Mouse (Mus musculus): ENCODE data around the gene Tpi1. TPM values are rescaled to one million over a fixed set of nuclear protein-coding genes. Genes with fewer than 3 reads are reported as not detected.

Tpi1 gene
- polyA plus RNA-seq, 1 experiment from 2014 or later, result 393 TPM

DNA sequence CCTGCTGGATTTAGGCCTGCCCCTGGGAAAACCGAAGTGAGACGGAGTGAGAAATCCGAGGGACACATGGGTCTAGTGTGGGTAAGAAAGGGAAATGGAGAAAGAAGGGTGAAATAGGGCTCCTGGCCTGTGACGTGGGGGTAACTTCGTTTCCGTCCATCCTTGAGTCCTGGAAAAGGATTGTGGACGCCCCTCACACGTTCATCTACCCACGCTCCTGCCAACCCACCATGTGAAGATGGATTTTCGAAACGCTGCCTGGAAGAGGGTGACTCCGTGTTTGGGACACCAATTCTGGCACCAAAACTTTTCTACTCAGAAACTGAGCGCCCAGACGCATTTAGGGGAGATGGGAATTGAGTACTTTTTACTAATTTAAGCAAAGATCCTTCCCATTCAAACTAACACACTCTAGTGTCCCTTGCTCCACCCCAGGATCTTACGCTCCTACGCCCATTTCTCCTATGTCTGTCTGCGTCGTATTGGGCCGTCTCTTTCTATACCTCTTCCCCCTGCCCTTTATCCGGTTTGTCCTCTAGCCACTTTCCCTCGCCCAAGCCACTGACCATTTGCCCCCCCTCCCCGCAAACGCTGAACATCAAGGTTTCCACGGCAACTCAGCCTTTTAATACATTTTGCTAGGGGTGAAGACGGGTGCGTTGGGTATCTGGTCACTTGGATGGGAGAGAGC is 43.9 kb upstream of the Tpi1 start:
- H3K4me3 ChIP-seq (ENCODE audit: low read depth, low read length), result peak overlapping the region; percentile 71
- 21% methylated on average over 26 of the region's 26 CpGs for WGBS
- ATAC-seq (ENCODE audit: low read depth), result no peak
- peak overlapping the region; percentile 95; the same call in 1 of the 2 replicates for H3K9ac ChIP-seq (replicated peaks; ENCODE audit: low read depth, low read length)
- H3K27me3 ChIP-seq (ENCODE audit: control insufficient read depth, insufficient read depth, low read length), result no peaks in the 10 kb centered on the region
- no peaks in the 10 kb centered on the region for H3K36me3 ChIP-seq (ENCODE audit: control insufficient read depth, insufficient read depth, low read length)
- peaks cover 44% of the 10 kb centered on the region for H3K4me1 ChIP-seq (ENCODE audit: control insufficient read depth, insufficient read depth, low read length)
- H3K9me3 ChIP-seq (ENCODE audit: control insufficient read depth, low read length), result no peaks in the 10 kb centered on the region
- H3K27ac ChIP-seq (ENCODE audit: low read depth, low read length), result peak overlapping the region; percentile 99
- peak overlapping the region; percentile 76 for H3K4me2 ChIP-seq (ENCODE audit: low read depth, low read length)

- WGBS, result under 1% methylated on average over 86 of the region's 86 CpGs
- no peaks in the 10 kb centered on the region for H3K9me3 ChIP-seq (ENCODE audit: control insufficient read depth, low read length)
- peak within 1 kb of the TSS; percentile 76 for H3K4me2 ChIP-seq (ENCODE audit: low read depth, low read length)
- H3K27ac ChIP-seq (ENCODE audit: low read depth, low read length), result peak within 1 kb of the TSS; percentile 99
- H3K4me1 ChIP-seq (ENCODE audit: control insufficient read depth, insufficient read depth, low read length), result peaks cover 37% of the 10 kb centered on the region
- H3K4me3 ChIP-seq (ENCODE audit: low read depth, low read length), result peak within 1 kb of the TSS; percentile 71
- peak within 1 kb of the TSS; percentile 95 for H3K9ac ChIP-seq (replicated peaks; ENCODE audit: low read depth, low read length)
- H3K36me3 ChIP-seq (ENCODE audit: control insufficient read depth, insufficient read depth, low read length), result 0 out of 2 replicates have a peak, but pooled peaks cover 3% of the 10 kb centered on the region
- peak; percentile 90 for ATAC-seq (ENCODE audit: low read depth)
- H3K27me3 ChIP-seq (ENCODE audit: control insufficient read depth, insufficient read depth, low read length), result no peaks in the 10 kb centered on the region
Measured at GRCm38 (mm10) chr6:124856916-124857839, 43.1 kb upstream of the Tpi1 start, which contains the start of gene P3h3. TSS of gene P3h3 (minus strand) at chr6:124857752.

GRCm38 (mm10) chr6:124856321-124856720 is 42.2 kb upstream of the Tpi1 start:
- WGBS, result 6% methylated on average over 13 of the region's 14 CpGs

GRCm38 (mm10) chr6:124854647-124855046 is 40.6 kb upstream of the Tpi1 start:
- H3K27ac ChIP-seq (ENCODE audit: low read depth, low read length), result no peak overlapping the region
- no peaks in the 10 kb centered on the region for H3K9me3 ChIP-seq (ENCODE audit: control insufficient read depth, low read length)
- no peak overlapping the region for H3K4me3 ChIP-seq (ENCODE audit: low read depth, low read length)
- no peak overlapping the region for H3K4me2 ChIP-seq (ENCODE audit: low read depth, low read length)
- H3K9ac ChIP-seq (replicated peaks; ENCODE audit: low read depth, low read length), result no peak overlapping the region
- WGBS, result 82% methylated on average over 12 of the region's 12 CpGs
- H3K4me1 ChIP-seq (ENCODE audit: control insufficient read depth, insufficient read depth, low read length), result peaks cover 12% of the 10 kb centered on the region; the same call in 1 of the 2 replicates
- no peaks in the 10 kb centered on the region for H3K27me3 ChIP-seq (ENCODE audit: control insufficient read depth, insufficient read depth, low read length)
- no peak for ATAC-seq (ENCODE audit: low read depth)
- 0 out of 2 replicates have a peak, but pooled peaks cover 4% of the 10 kb centered on the region for H3K36me3 ChIP-seq (ENCODE audit: control insufficient read depth, insufficient read depth, low read length)

More at GRCm38 (mm10) chr6:124856321-124856720, 42.2 kb upstream of the Tpi1 start:
- Histone ChIP-seq H3K9ac (replicated peaks; ENCODE audit: low read depth, low read length) (peak overlapping the region; percentile 95), H3K4me1 (ENCODE audit: control insufficient read depth, insufficient read depth, low read length) (peaks cover 29% of the 10 kb centered on the region), H3K4me2 (ENCODE audit: low read depth, low read length) (peak overlapping the region; percentile 76), H3K27ac (ENCODE audit: low read depth, low read length) (peak overlapping the region; percentile 99), H3K36me3 (ENCODE audit: control insufficient read depth, insufficient read depth, low read length) (0 out of 2 replicates have a peak, but pooled peaks cover 4% of the 10 kb centered on the region), H3K27me3 (ENCODE audit: control insufficient read depth, insufficient read depth, low read length) (no peaks in the 10 kb centered on the region), H3K9me3 (ENCODE audit: control insufficient read depth, low read length) (no peaks in the 10 kb centered on the region), H3K4me3 (ENCODE audit: low read depth, low read length) (peak overlapping the region; percentile 71)
- ATAC-seq (ENCODE audit: low read depth), result peak; percentile 81

DNA sequence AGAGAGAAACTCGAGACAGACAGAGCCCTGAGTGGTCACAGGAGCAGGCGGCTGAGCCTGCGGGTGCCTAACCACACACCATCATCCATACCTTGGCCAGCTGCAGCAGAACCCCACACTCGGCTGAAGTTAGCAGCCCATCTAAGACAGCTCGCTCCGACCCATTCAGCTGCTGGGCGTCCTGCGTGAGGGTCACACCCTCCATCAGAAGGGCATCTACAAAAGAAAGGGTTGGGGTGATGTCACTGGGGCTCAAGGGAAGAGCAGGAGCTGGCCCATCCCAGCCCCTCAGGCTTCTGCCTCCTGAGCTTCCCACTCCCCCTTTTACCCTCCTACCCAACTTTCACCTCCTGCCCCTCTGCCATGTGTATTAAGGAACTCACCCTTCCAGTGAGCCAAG is 36.4 kb upstream of the Tpi1 start:
- ATAC-seq (ENCODE audit: low read depth), result no peak
- no peak overlapping the region for H3K9ac ChIP-seq (replicated peaks; ENCODE audit: low read depth, low read length)
- H3K36me3 ChIP-seq (ENCODE audit: control insufficient read depth, insufficient read depth, low read length), result peaks cover 8% of the 10 kb centered on the region; the same call in 1 of the 2 replicates
- 45% methylated on average over 6 of the region's 8 CpGs for WGBS
- no peak overlapping the region for H3K4me2 ChIP-seq (ENCODE audit: low read depth, low read length)
- H3K9me3 ChIP-seq (ENCODE audit: control insufficient read depth, low read length), result no peaks in the 10 kb centered on the region
- H3K27ac ChIP-seq (ENCODE audit: low read depth, low read length), result no peak overlapping the region
- no peak overlapping the region for H3K4me3 ChIP-seq (ENCODE audit: low read depth, low read length)
- H3K27me3 ChIP-seq (ENCODE audit: control insufficient read depth, insufficient read depth, low read length), result no peaks in the 10 kb centered on the region
- no peaks in the 10 kb centered on the region for H3K4me1 ChIP-seq (ENCODE audit: control insufficient read depth, insufficient read depth, low read length)

- Histone ChIP-seq H3K27ac (ENCODE audit: low read depth, low read length) (peak overlapping the region; percentile 52; the same call in 1 of the 2 replicates), H3K36me3 (ENCODE audit: control insufficient read depth, insufficient read depth, low read length) (peaks cover 10% of the 10 kb centered on the region; the same call in 1 of the 2 replicates), H3K9ac (replicated peaks; ENCODE audit: low read depth, low read length) (no peak overlapping the region), H3K27me3 (ENCODE audit: control insufficient read depth, insufficient read depth, low read length) (no peaks in the 10 kb centered on the region), H3K9me3 (ENCODE audit: control insufficient read depth, low read length) (no peaks in the 10 kb centered on the region), H3K4me1 (ENCODE audit: control insufficient read depth, insufficient read depth, low read length) (no peaks in the 10 kb centered on the region), H3K4me3 (ENCODE audit: low read depth, low read length) (no peak overlapping the region), H3K4me2 (ENCODE audit: low read depth, low read length) (no peak overlapping the region; the same call in 1 of the 2 replicates)
- 4% methylated on average over 9 of the region's 9 CpGs for WGBS
- peak; percentile 90 for ATAC-seq (ENCODE audit: low read depth)
Measured at GRCm38 (mm10) chr6:124847305-124847704, 33.2 kb upstream of the Tpi1 start.

DNA sequence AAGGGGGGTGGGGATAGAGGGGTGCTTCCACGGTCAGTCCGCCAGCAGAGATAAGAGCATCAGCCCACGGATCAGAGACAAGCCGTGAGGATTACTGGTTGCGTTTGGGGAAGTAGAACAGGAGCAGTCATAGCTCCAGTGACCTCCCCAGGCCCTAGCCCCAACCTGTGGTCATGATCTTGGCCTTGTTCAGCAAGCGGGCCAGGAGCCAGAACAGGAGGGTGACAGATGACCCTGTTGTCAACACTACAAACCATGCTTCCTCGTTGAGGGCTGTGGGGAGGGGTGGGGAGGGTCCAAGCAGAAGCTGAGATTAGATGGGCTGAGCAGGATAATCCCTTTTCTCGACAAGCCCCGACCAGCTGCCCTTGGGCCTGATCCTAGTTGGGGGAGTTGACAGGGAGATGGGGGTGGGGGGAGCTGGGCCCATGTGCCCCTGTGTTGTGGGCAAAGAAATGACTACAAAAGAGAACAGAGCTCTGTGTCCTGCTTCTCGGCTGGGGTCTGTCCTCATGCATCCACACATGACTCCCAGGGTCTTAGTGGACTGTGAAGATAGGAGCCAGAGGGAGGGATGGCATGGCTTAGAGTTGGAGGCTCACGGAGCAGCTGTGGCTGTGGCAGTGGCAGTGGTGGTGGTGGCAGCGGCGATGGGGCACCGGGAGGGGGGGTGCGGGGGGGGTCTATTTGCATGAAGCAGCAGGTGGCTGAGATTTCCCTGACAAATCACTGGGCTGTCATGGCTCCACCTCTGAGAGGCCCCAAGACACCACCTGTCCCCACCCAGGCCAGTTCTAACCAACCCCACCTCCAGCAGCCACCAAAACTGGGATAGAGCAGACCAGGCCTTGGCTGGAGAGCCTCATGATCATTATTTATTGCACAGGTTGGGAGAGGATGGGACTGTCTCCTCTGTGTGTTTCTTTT is 26.4 kb upstream of the Tpi1 start, which contains the start of gene Gnb3:
Gnb3 (minus strand) TSS at position 35 of the 927 bp plus-strand sequence.
- ATAC-seq (ENCODE audit: low read depth), result no peak
- Histone ChIP-seq H3K9ac (replicated peaks; ENCODE audit: low read depth, low read length) (peak within 1 kb of the TSS; percentile 8; the same call in 1 of the 2 replicates), H3K36me3 (ENCODE audit: control insufficient read depth, insufficient read depth, low read length) (peaks cover 3% of the 10 kb centered on the region), H3K4me2 (ENCODE audit: low read depth, low read length) (no peak within 1 kb of the TSS), H3K9me3 (ENCODE audit: control insufficient read depth, low read length) (no peaks in the 10 kb centered on the region), H3K27ac (ENCODE audit: low read depth, low read length) (no peak within 1 kb of the TSS), H3K4me3 (ENCODE audit: low read depth, low read length) (no peak within 1 kb of the TSS), H3K27me3 (ENCODE audit: control insufficient read depth, insufficient read depth, low read length) (no peaks in the 10 kb centered on the region), H3K4me1 (ENCODE audit: control insufficient read depth, insufficient read depth, low read length) (no peaks in the 10 kb centered on the region)
- WGBS, result 42% methylated on average over 15 of the region's 15 CpGs

- 13% methylated on average over 8 of the region's 8 CpGs for WGBS
- H3K27ac ChIP-seq (ENCODE audit: low read depth, low read length), result no peak overlapping the region
- no peak overlapping the region for H3K4me2 ChIP-seq (ENCODE audit: low read depth, low read length)
- no peaks in the 10 kb centered on the region; the same call in 1 of the 2 replicates for H3K36me3 ChIP-seq (ENCODE audit: control insufficient read depth, insufficient read depth, low read length)
- no peaks in the 10 kb centered on the region for H3K27me3 ChIP-seq (ENCODE audit: control insufficient read depth, insufficient read depth, low read length)
- no peaks in the 10 kb centered on the region for H3K4me1 ChIP-seq (ENCODE audit: control insufficient read depth, insufficient read depth, low read length)
- peak overlapping the region; percentile 8; the same call in 1 of the 2 replicates for H3K9ac ChIP-seq (replicated peaks; ENCODE audit: low read depth, low read length)
- ATAC-seq (ENCODE audit: low read depth), result no peak
- no peaks in the 10 kb centered on the region for H3K9me3 ChIP-seq (ENCODE audit: control insufficient read depth, low read length)
- H3K4me3 ChIP-seq (ENCODE audit: low read depth, low read length), result no peak overlapping the region
Measured at GRCm38 (mm10) chr6:124839805-124840204, 25.7 kb upstream of the Tpi1 start.

Measured in neural tube, embryonic 14.5 days (tissue).